Mouse (Mus musculus): ENCODE measurements around the gene Ptgdr.
"Not testable (repeated sequence)": the region's sequence is repeated elsewhere in the genome, so short reads cannot be mapped to it uniquely, and the experiment has no call there.

Gene Ptgdr

DNA sequence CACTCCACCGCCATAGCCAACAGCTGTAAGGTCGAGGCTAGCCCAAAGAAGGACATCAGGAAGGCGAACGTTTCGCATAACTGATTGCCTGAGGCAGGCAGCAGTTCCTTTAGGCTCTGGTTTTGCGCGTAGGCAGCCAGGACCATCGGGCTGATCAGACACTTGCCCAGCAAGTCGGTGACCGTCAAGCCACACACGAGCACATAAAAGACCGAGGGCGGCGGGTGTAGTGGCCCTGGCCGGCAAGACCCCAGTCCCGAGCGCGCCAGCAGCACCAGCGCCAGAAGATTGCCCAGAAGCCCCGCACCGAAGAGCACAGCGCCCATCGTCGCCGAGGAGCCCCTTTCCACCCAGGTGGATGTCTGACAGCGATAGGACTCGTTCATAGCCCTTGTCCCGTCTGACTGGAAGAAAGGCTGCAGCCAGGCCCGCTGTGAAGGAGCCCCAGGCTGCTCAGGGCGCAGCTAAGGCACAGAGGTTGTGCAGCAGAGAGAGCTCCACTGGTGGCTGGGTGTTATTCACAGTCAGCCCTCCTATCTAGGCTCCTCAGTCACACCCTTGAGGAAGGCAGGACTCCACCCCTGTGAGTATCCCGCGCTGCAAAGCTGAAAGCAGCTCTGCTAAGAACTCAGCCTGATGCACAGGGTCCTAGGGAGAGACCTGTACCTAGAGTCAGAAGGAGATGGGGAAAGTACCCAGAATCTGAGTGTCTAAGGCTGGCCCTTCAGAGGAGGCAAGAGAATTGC is at the start of gene Ptgdr:
TSS of gene Ptgdr (minus strand) at position 508 of the 746 bp plus-strand sequence.
- DNase-seq (ENCODE audit: low spot score) = no peak

GRCm38 (mm10) chr14:44907774-44908173 is 48.6 kb upstream of the Ptgdr start:
- DNase-seq (ENCODE audit: low spot score) = no peak

GRCm38 (mm10) chr14:44904199-44904598 is 45.0 kb upstream of the Ptgdr start:
- no peak for DNase-seq (ENCODE audit: low spot score)

- not testable (repeated sequence) for DNase-seq (ENCODE audit: low spot score)
Observed at GRCm38 (mm10) chr14:44901735-44902134, 42.6 kb upstream of the Ptgdr start.

DNA sequence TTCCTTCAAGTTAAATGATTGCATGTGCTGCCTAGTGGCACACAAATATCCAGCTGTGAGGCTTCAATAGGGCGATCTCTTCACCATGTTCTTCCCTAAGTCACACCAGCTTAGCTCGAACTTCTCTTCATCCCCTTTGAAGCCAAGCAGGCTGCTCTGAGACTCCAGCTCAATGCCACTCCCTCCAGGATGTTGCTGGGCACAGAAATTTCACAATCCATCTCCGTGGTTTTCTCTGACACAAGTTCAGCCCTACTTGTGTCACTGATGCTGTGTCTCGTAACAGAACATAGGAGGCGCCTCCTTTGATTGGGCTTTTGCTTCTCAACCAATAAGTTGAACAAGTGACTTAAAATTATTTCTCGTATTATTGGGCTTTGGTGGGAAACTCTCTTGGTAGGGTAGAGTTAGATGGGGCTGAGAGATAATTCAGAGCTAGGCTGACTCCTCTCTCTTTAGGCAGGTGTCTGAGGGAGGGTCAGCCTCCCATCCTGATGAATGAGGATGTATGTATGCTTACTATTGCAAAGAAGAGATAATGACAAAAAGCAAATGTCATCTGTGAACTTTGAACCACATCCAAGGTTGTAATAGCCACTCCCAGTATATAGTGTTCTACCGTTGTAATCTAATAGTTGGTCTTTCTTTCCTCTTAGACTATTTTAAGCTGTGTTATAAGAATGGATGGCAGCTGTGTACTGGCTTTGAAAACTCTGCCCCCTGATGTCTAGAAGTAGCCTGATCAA is 32.4 kb upstream of the Ptgdr start:
- no peak for DNase-seq (ENCODE audit: low spot score)

DNA sequence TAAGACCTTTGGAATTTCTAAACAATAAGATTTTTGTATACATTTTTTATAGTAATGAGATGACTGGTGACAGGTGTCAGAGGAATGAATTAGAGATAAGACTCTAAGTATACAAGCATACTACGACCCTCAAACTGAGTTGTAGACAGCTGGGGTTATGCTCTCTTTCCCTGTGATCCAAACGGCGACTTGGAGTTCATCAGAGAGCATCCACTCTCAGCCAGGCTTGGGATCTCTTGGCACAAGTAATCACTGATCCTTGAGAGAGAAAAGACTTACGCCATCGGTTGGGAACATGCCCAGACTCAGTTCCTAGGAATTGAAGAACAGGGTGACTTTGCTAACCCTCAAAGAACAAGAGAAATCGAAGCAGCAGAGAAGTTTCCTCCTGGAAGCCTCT is 10.5 kb upstream of the Ptgdr start:
- no peak for DNase-seq (ENCODE audit: low spot score)

DNA sequence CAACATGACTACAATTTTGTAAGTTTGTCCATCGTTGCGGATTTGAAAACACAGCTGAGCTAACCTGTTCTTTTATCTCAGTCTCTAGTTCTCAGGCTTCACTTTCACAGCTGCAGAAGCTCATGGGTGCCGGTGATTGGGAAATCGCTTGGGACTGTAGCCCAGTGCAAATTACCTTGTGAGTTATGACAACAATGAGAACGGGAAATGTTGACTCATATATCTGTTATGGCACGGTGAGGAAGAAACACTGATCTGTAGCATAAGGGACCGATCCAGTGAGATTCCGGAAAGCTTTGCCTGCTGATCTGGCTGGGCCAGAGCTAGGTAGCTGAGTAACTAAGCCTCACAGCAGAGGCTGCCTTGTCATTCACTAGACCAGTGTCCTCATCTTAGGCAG is 6.5 kb upstream of the Ptgdr start:
- no peak for DNase-seq (ENCODE audit: low spot score)

- no peak for DNase-seq (ENCODE audit: low spot score)
Observed at GRCm38 (mm10) chr14:44863086-44863485, 3.9 kb upstream of the Ptgdr start.

DNA sequence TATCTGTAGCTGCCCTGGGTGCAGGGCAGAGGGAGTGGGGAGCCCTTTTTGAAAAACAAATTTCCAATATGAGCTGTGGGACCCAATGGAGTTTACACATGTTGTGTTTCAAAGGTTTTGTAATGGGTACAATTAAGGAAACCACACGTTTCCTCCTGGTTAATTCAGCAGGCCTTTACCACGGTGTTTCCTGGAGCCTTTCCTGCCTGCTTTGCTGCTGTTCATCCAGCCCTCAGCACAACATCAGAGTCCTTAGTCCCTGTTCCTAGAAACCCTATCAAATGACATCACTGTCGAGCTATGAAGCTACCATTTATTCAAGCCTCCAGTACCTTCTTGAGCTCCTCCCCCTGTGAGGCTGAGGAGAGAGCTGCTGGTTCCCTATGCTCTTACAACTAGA is 2.0 kb upstream of the Ptgdr start:
- no peak for DNase-seq (ENCODE audit: low spot score)

GRCm38 (mm10) chr14:44858372-44858771 is 803 bp downstream of the Ptgdr start:
- no peak for DNase-seq (ENCODE audit: low spot score)

DNA sequence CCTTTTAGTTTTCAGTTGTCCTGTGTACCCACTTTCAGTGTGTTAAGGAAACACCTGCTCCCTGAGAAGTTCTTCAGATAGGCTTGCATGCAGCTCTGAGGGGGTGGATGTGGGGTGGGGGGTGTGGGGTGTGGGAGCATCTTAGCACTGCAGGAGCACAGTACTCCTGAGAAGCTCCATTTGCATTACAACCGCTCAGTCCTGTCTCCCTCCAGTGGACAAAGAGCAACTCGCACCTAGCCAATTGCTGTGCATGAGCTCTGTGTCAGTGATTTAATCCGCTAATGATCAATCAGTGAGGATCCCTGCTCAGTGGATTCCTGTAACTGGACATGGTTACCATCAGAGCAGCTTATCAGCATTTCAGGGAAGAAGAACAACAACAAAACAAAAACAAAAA is 8.5 kb downstream of the Ptgdr start:
- not testable (repeated sequence) for DNase-seq (ENCODE audit: low spot score)

GRCm38 (mm10) chr14:44847740-44848139 is 11.4 kb downstream of the Ptgdr start:
- DNase-seq (ENCODE audit: low spot score) = no peak

GRCm38 (mm10) chr14:44846558-44847263 is 12.5 kb downstream of the Ptgdr start:
- DNase-seq (ENCODE audit: low spot score) = no peak

DNA sequence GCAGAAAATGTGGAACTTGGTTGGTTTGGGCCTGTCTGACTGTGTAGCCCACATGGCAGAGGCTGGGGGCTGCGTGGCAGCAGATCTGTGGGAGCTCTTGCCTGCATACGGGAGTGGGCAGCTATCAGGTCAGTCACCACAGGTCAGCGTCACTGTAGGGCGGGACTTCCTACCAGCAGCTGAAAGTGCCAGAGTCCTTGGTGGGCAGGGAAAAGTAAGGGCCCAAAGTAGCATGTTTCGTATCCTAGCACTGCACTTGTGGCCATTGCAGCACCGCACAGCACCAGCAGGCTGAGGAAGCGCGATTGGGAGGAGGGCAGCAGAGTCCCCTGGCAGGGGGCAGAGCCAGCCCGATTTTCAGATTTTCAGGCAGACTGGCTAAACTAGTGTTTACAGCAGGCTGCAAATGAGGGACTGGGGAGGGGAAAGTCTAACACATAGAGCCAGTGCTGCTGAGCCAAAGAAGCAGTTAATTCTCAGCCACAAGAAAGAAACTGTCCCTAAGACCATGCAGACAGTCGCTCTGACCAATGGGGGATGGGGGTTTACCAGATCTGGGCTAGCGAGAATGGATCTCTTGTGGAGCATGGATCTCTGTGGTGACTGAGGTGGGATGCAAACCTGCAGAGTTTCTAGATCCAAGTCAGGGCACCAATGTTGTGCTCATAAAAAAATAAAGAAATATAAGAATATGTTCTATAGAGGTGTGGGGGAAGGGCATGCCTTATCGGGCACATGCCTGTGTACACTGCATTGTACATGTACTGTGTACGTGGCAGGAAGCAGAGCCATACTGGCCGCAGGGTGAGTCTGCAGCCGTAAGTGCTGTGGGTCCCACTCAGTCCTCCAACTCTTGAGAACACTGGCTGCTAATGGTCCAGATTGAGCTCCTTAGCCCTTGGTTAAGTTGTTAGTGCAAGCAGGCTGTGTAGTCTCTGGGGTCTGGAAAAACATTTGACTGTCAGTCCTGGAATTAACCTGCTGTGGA is 15.1 kb downstream of the Ptgdr start:
- DNase-seq (ENCODE audit: low spot score) = no peak

DNA sequence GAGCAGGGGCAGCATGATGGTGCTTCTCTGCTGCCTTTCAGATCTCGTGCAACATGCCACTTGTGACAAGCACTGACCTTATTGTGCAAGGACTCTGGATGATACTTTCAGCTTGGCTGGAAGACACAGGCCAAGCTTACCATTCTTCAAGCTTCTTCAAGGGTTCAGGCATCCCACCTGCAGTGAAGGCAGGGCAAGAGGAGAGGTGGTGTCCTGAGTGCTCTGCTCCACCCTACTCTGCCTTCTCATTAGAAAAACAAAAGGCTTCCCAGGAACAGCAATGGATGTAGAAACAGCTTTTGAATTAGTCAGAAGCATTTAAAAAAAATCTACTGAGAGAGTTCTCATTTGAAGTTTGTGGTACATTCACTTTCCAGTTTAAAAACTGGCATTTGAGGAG is 20.5 kb downstream of the Ptgdr start:
- DNase-seq (ENCODE audit: low spot score) = no peak

- no peak for DNase-seq (ENCODE audit: low spot score)
Observed at GRCm38 (mm10) chr14:44835132-44835531, 24.0 kb downstream of the Ptgdr start.

DNA sequence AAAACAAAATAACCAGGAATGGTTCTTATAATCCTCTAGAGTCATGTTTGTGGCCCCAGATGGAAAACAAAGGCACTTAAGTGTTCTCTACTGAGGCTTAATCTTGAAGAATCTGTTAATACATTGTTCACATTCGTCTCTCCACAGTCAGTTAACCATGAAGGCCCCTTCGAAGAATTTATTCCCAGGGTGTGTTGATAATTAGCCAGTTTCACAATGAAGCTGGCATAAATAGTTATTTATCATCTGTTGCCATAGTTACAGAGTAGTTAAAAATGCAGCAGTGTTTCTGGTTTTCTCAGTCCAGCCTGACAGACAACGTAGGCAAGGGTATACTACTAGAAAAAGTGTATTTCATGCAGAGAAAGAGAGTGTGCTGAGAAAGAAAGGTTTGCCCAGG is 25.0 kb downstream of the Ptgdr start:
- not testable (repeated sequence) for DNase-seq (ENCODE audit: low spot score)

GRCm38 (mm10) chr14:44833096-44833495 is 26.1 kb downstream of the Ptgdr start:
- not testable (repeated sequence) for DNase-seq (ENCODE audit: low spot score)

DNA sequence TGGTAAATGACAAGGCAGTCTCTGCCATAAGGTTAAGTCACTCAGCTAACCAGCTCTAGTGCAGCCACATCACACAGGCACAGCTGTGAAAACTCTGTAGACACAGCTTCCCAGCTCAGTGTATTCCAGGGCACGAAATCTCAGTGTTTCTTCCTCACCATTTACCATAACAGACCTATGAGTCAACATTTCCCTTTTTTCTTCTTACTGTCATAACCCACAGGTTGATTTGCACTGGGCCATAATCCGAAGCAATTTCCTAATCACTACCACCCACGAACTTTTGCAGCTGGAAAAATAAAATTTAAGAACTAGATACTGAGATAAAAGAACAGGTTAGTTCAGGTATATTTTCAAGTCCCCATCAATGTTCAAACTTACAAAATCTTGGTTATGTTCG is 31.4 kb downstream of the Ptgdr start:
- DNase-seq (ENCODE audit: low spot score) = no peak

GRCm38 (mm10) chr14:44821177-44822057 is 37.8 kb downstream of the Ptgdr start:
- DNase-seq (ENCODE audit: low spot score) = no peak

DNA sequence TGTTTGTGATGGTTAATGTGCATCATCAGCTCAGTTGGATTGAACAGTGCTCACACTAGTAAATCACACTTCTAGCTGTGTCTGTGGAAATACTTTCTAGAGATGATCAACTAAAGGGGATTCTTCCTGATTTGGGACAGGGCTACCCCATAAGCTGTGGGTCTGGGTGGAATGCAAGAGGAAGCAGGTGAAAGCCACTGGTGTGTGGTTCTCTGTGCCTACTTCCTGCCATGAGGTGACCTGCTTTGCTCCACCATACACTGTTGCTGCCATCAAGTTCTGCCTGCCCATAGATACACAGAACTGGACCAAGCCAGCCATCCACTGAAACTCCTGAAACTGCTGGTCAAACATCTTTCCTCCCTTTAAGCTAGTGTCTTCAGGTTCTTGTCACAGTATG is 46.0 kb downstream of the Ptgdr start:
- DNase-seq (ENCODE audit: low spot score) = not testable (repeated sequence)

Measured in urinary bladder, postnatal 25 days (tissue).